Mouse (Mus musculus) bone marrow macrophage, adult 2 months (primary cell): ENCODE data around the gene C5ar1. TPM values are rescaled to one million over a fixed set of nuclear protein-coding genes. Genes with fewer than 3 reads are reported as not detected.
"Not testable (repeated sequence)": the region's sequence is repeated elsewhere in the genome, so short reads cannot be mapped to it uniquely, and the experiment has no call there.

Source experiments
- H3K27ac ChIP-seq: 2 replicates; pipeline ENCODE4 v1.5.1; 2012; ENCODE audit warnings: low read depth, low read length; ENCODE audit not compliant: insufficient read depth
- H3K4me1 ChIP-seq: 2 replicates; pipeline ENCODE4 v1.6.1; 2012; ENCODE audit warnings: low read length; ENCODE audit not compliant: control insufficient read depth, insufficient read depth
- H3K4me3 ChIP-seq: 2 replicates; pipeline ENCODE4 v1.5.1; 2012; ENCODE audit warnings: mild to moderate bottlenecking, low read length, moderate library complexity; ENCODE audit not compliant: insufficient read depth
- CTCF ChIP-seq: IDR thresholded peaks from 2 replicates; pipeline ENCODE4 v1.5.1; 2012; ENCODE audit warnings: low read depth, mild to moderate bottlenecking, low read length, moderate library complexity
- POLR2A ChIP-seq: IDR thresholded peaks from 2 replicates; pipeline ENCODE4 v1.6.1; 2012; ENCODE audit warnings: mild to moderate bottlenecking, low read depth, low read length, borderline replicate concordance
- polyA plus RNA-seq: library from polyadenylated mRNA; stranded (reverse); fragments of >200 nt; gene quantifications from 2 replicates; pipeline ENCODE4 v1.2.4, GENCODE M21; 2012; ENCODE audit not compliant: missing spikeins, insufficient read depth, insufficient read length

The C5ar1 gene
- 463 and 511 TPM in 2 replicates for polyA plus RNA-seq

- Histone ChIP-seq H3K4me3 (peak within 1 kb of the TSS; percentile 62), H3K4me1 (peaks cover 48% of the 10 kb centered on the region), H3K27ac (peak within 1 kb of the TSS; percentile 93)
- TF ChIP-seq POLR2A: no peak
- TF ChIP-seq CTCF: no peak
Observed at GRCm38 (mm10) chr7:16259110-16259590, at the start of gene C5ar1. C5ar1 (minus strand) TSS chr7:16259540.

DNA sequence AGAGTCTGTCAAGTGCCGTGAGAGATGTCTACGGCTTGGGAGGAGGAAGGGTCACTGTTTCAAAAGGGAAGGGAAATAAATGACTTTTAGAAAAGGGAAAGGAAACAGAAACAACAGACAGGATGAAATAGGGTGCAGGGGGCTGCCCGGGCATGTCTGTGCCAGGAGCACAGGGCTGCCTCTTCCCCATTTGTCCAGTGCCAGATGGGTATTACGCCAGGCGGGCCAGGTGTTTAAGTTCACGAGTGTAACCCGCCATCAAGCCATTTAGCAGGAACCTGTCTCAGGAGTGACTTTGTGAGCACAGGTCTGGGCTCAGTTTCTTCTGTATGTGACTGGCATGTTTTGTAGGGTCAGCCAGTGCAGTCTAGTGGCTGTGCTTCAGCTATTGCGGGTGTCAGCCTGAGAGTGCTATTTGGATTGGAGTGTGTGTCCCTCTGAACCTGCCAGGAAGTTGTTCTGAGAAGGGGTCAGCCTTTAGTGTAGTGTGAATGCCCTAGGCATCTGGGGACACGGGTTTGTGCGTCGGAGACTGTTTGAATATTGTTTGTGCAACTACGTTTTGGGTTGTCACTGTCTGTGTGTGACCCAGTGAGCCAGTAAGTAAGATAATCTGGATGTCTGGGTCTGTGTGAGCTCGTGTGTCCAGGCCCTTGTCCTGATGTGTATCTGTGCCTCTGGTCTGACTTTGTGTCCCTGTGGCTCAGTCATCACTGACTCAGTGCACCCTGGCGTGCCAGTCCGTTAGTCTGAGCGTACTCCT is 49.4 kb upstream of the C5ar1 start:
- Histone ChIP-seq H3K4me1 (peaks cover 26% of the 10 kb centered on the region), H3K4me3 (peak overlapping the region; percentile 62), H3K27ac (peak overlapping the region; percentile 96)
- TF ChIP-seq POLR2A (no peak), CTCF (no peak; the same call in 1 of the 2 replicates)

GRCm38 (mm10) chr7:16308093-16308492 is 48.8 kb upstream of the C5ar1 start, which contains the start of gene Bbc3:
Bbc3 (plus strand) TSS chr7:16308393.
- peaks cover 26% of the 10 kb centered on the region for H3K4me1 ChIP-seq
- H3K27ac ChIP-seq: peak within 1 kb of the TSS; percentile 96
- H3K4me3 ChIP-seq: peak within 1 kb of the TSS; percentile 62

DNA sequence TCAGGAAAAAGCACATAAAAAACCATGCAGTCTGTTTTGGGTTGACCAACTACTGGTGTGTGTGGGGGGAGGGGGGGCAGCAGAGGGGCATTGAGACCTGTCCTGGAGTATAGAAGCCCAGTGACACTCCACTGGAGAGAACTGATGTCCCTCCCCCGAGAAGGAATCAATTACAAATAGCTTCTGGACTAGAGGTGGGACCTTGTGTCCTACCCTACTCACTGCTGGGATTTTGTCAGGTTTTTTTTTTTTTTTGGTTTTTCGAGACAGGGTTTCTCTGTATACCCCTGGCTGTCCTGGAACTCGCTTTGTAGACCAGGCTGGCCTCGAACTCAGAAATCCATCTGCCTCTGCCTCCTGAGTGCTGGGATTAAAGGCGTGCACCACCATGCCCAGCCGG is 47.8 kb upstream of the C5ar1 start:
- not testable (repeated sequence) for H3K4me3 ChIP-seq
- peaks cover 26% of the 10 kb centered on the region for H3K4me1 ChIP-seq
- peak overlapping the region; percentile 96 for H3K27ac ChIP-seq

- H3K4me3 ChIP-seq: peak overlapping the region; percentile 46
Observed at GRCm38 (mm10) chr7:16299419-16300035, 40.2 kb upstream of the C5ar1 start.

DNA sequence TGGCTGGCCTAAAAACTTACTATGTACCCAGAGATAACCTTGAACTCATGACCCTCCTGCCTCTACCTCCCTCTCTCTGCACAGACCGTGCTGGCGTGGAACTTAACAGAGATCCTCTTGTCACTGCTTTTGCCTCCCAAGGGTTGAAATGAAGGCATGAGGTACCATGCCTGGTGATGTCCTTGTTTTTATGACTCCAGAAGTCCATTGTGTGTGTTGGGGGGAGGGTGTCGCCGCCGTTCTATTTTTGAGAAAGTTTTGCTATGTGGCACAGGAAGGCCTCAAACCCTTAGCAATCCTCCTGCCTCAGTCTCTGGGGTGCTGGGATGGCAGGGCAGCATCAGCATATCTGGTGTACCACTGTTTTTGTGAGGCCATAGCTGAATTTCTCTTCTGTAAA is 39.6 kb upstream of the C5ar1 start:
- Histone ChIP-seq H3K27ac (peak overlapping the region; percentile 17; the same call in 1 of the 2 replicates), H3K4me3 (peak overlapping the region; percentile 41), H3K4me1 (peaks cover 34% of the 10 kb centered on the region)
- no peak for TF ChIP-seq CTCF
- TF ChIP-seq POLR2A: no peak

More at GRCm38 (mm10) chr7:16299419-16300035, 40.2 kb upstream of the C5ar1 start:
- peak overlapping the region; percentile 17; the same call in 1 of the 2 replicates for H3K27ac ChIP-seq
- peaks cover 34% of the 10 kb centered on the region for H3K4me1 ChIP-seq
- no peak for TF ChIP-seq CTCF
- TF ChIP-seq POLR2A: no peak

DNA sequence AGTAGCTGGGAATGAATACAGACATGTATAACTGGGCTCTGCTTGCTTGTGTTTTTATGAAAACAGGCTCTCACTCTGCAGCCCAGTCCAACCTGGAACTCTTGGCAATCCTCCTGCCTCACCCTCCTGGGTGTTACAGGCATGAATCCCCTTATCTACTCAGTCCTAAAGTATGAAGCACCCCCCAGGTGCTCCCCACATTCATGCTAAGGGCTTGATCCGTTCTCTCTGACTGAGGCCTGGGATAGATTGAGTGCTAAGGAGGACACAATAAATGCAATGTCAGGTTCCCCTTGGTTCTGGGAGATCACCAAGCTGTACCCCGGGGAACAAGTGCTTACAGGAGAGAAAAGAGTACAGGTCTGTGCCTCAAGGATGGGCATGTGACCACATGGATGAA is 38.3 kb upstream of the C5ar1 start:
- Histone ChIP-seq H3K4me1 (peaks cover 34% of the 10 kb centered on the region), H3K27ac (peak overlapping the region; percentile 40)

GRCm38 (mm10) chr7:16296766-16297390 is 37.5 kb upstream of the C5ar1 start:
- H3K27ac ChIP-seq: peak overlapping the region; percentile 92
- H3K4me3 ChIP-seq: peak overlapping the region; percentile 36
- TF ChIP-seq POLR2A (no peak), CTCF (no peak)
- peaks cover 34% of the 10 kb centered on the region for H3K4me1 ChIP-seq

More for the DNA sequence above, 38.3 kb upstream of the C5ar1 start:
- no peak overlapping the region for H3K4me3 ChIP-seq
- no peak for TF ChIP-seq POLR2A
- no peak for TF ChIP-seq CTCF

- Histone ChIP-seq H3K27ac (peak overlapping the region; percentile 92), H3K4me1 (peaks cover 33% of the 10 kb centered on the region), H3K4me3 (no peak overlapping the region)
- TF ChIP-seq CTCF: no peak
- TF ChIP-seq POLR2A: no peak
Observed at GRCm38 (mm10) chr7:16296146-16296545, 36.8 kb upstream of the C5ar1 start.
